Comparison of ENCODE assay signal across 8 mouse cellular contexts in genomic region chr14:52110346-52110745, GRCm38 (mm10). TPM values are rescaled to one million over a fixed set of nuclear protein-coding genes. Genes with fewer than 3 reads are reported as not detected.
DNase-seq lines count a peak whose midpoint lies in the region; ATAC-seq and TF ChIP-seq lines count a peak whose summit lies in the region.

Gene Rpgrip1, plus strand, starts transcription at chr14:52110704.

- H3K9ac ChIP-seq in heart, embryonic 11.5 days (ENCODE audit: low read depth, low read length) = no peak within 1 kb of the TSS
- no peak within 1 kb of the TSS for H3K9ac ChIP-seq in liver, embryonic 16.5 days (ENCODE audit: low read depth, low read length)

- peaks cover 2% of the 10 kb centered on the region; the same call in 1 of the 2 replicates for H3K4me1 ChIP-seq in heart, embryonic 11.5 days (ENCODE audit: control insufficient read depth, insufficient read depth, low read length)
- no peaks in the 10 kb centered on the region for H3K4me1 ChIP-seq in hindbrain, embryonic 10.5 days (replicated peaks)
- peaks cover under 1% of the 10 kb centered on the region for H3K4me1 ChIP-seq in liver, embryonic 16.5 days (ENCODE audit: control insufficient read depth, low read depth, low read length)
- no peaks in the 10 kb centered on the region for H3K4me1 ChIP-seq in kidney, adult 2 months (ENCODE audit: control insufficient read depth, insufficient read depth, low read length)

- H3K27me3 ChIP-seq in heart, embryonic 11.5 days (ENCODE audit: control insufficient read depth, insufficient read depth, low read length) = no peaks in the 10 kb centered on the region
- no peaks in the 10 kb centered on the region for H3K27me3 ChIP-seq in hindbrain, embryonic 10.5 days (ENCODE audit: insufficient read depth, poor library complexity, severe bottlenecking)
- no peaks in the 10 kb centered on the region for H3K27me3 ChIP-seq in liver, embryonic 16.5 days (ENCODE audit: control insufficient read depth, insufficient read depth, low read depth, low read length)
- no peaks in the 10 kb centered on the region for H3K27me3 ChIP-seq in kidney, adult 2 months (replicated peaks; ENCODE audit: control insufficient read depth, insufficient read depth, low read length)

- no peak within 1 kb of the TSS for H3K4me2 ChIP-seq in heart, embryonic 11.5 days
- no peak within 1 kb of the TSS for H3K4me2 ChIP-seq in liver, embryonic 16.5 days (ENCODE audit: low read depth, low read length)

- H3K9me3 ChIP-seq in heart, embryonic 11.5 days (replicated peaks; ENCODE audit: control insufficient read depth, low read length) = no peaks in the 10 kb centered on the region
- H3K9me3 ChIP-seq in hindbrain, embryonic 10.5 days = no peaks in the 10 kb centered on the region
- H3K9me3 ChIP-seq in liver, embryonic 16.5 days (replicated peaks; ENCODE audit: control insufficient read depth, low read length) = no peaks in the 10 kb centered on the region

- no peak for TF ChIP-seq POLR2A in kidney, adult 2 months (IDR thresholded peaks at IDR 0.05; ENCODE audit: low read depth, low read length)

- TF ChIP-seq CTCF in kidney, adult 2 months (conservative IDR thresholded peaks at IDR 0.05; ENCODE audit: insufficient read depth, insufficient read length, low read depth, low read length) = no peak

- H3K27ac ChIP-seq in heart, embryonic 11.5 days (ENCODE audit: low read depth, low read length) = no peak within 1 kb of the TSS
- H3K27ac ChIP-seq in hindbrain, embryonic 10.5 days = no peak within 1 kb of the TSS
- H3K27ac ChIP-seq in liver, embryonic 16.5 days (ENCODE audit: low read length) = no peak within 1 kb of the TSS
- no peak within 1 kb of the TSS for H3K27ac ChIP-seq in kidney, adult 2 months (ENCODE audit: insufficient read depth, low read depth, low read length)

- intact Hi-C loops in heart, postnatal 10 days (cut with DNase I) = no loop called here

- 82% methylated on average over 4 of the region's 4 CpGs for WGBS in heart, embryonic 11.5 days (ENCODE audit: insufficient replicate concordance)
- 88% methylated on average over 4 of the region's 4 CpGs for WGBS in hindbrain, embryonic 10.5 days
- WGBS in liver, embryonic 16.5 days (ENCODE audit: insufficient replicate concordance) = 85% methylated on average over 4 of the region's 4 CpGs
- 93% methylated on average over 4 of the region's 4 CpGs for WGBS in kidney, adult 2 months

- no peak for ATAC-seq in heart, embryonic 11.5 days (replicated peaks; ENCODE audit: insufficient number of reproducible peaks, low FRiP score, low TSS enrichment)
- ATAC-seq in CD4-positive, CD25-positive, alpha-beta regulatory T cell, adult 4 months = no peak
- ATAC-seq in liver, embryonic 16.5 days (ENCODE audit: low read depth) = no peak

- H3K4me3 ChIP-seq in heart, embryonic 11.5 days (ENCODE audit: low read depth, low read length) = no peak within 1 kb of the TSS
- H3K4me3 ChIP-seq in hindbrain, embryonic 10.5 days = no peak within 1 kb of the TSS
- no peak within 1 kb of the TSS for H3K4me3 ChIP-seq in liver, embryonic 16.5 days (ENCODE audit: low read depth, low read length)
- H3K4me3 ChIP-seq in kidney, adult 2 months (ENCODE audit: insufficient read depth, low read depth, low read length) = no peak within 1 kb of the TSS

- no peak for DNase-seq in heart, postnatal 10 days
- no peak for DNase-seq in hindbrain, embryonic 10.5 days (ENCODE audit: low spot score)
- DNase-seq in spleen, postnatal 4 days (ENCODE audit: low spot score in 2 of 2) = no peak
- DNase-seq in frontal cortex, postnatal 36 days (ENCODE audit: low spot score in 2 of 2) = no peak
- no peak for DNase-seq in kidney, adult 2 months

- no peaks in the 10 kb centered on the region for H3K36me3 ChIP-seq in heart, embryonic 11.5 days (ENCODE audit: control insufficient read depth, insufficient read depth, low read length)
- no peaks in the 10 kb centered on the region for H3K36me3 ChIP-seq in hindbrain, embryonic 10.5 days
- H3K36me3 ChIP-seq in liver, embryonic 16.5 days (ENCODE audit: control insufficient read depth, insufficient read depth) = no peaks in the 10 kb centered on the region
- H3K36me3 ChIP-seq in kidney, adult 2 months (ENCODE audit: control insufficient read depth, insufficient read depth, low read length) = no peaks in the 10 kb centered on the region

RNA-seq across cellular contexts. Expression of gene Rpgrip1, which starts in this region (rescaled TPM):
- polyA plus RNA-seq in heart, embryonic 11.5 days (2014; fragmentation: Nextera tagmentation; extraction: Ambion mirVana) = 46.5 and 49.7 TPM in 2 replicates
- total RNA-seq in heart, postnatal 10 days (2021) = under 1 TPM; 0.45 to 0.97 TPM
- polyA plus RNA-seq in CD4-positive, CD25-positive, alpha-beta regulatory T cell, adult 4 months (2017; shearing (Covaris generic)) = 10 to 100 TPM; 78.7 to 78.9 TPM
- polyA plus RNA-seq in hindbrain, embryonic 10.5 days (2016; fragmentation: Nextera tagmentation; extraction: Ambion mirVana) = 83.0 and 112 TPM in 2 replicates
- 34.5 and 35.9 TPM in 2 replicates for polyA plus RNA-seq in liver, embryonic 16.5 days (2015; fragmentation: Nextera tagmentation; extraction: Ambion mirVana)
- polyA plus RNA-seq in kidney, adult 2 months (2012; rRNA removed) = 2.5 and 2.9 TPM in 2 replicates
